Mouse (Mus musculus): ENCODE measurements around the gene Galnt16. TPM values are rescaled to one million over a fixed set of nuclear protein-coding genes. Genes with fewer than 3 reads are reported as not detected.

Galnt16 gene
- polyA plus RNA-seq, 1 experiment = 1.5 TPM

DNA sequence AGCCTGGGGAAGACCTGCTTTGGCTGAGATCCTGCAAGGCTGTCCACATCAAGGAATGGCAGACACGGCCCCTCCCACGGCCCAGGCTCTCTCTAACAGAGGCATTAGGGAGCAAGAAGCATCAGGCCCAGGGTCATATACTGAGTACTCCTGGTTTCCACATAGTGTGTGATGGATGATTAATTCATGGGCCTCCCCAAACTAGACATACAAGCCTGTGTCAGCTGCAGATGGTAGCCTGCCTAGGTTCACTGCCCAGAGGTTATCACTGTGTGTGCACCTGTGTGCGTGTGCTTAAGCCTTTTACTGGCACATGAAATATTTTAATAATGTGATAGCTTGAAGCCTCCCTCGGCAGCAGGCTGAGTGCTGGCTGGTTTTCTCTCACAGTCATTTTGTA is 77.9 kb downstream of the Galnt16 start:
- H3K27ac ChIP-seq (ENCODE audit: control insufficient read depth, insufficient read depth, low read depth, low read length) = no peak overlapping the region
- no peaks in the 10 kb centered on the region; the same call in 1 of the 2 replicates for H3K4me1 ChIP-seq (ENCODE audit: control insufficient read depth, insufficient read depth, low read length)
- no peaks in the 10 kb centered on the region for H3K36me3 ChIP-seq (ENCODE audit: control insufficient read depth, insufficient read depth, low read length)
- H3K4me3 ChIP-seq (ENCODE audit: control insufficient read depth, low read depth, low read length) = peak overlapping the region; percentile 32
- TF ChIP-seq POLR2A (IDR thresholded peaks at IDR 0.05; ENCODE audit: control insufficient read depth, low read depth, low read length) = no peak
- no peaks in the 10 kb centered on the region for H3K27me3 ChIP-seq (ENCODE audit: control insufficient read depth, insufficient read depth, low read length)

DNA sequence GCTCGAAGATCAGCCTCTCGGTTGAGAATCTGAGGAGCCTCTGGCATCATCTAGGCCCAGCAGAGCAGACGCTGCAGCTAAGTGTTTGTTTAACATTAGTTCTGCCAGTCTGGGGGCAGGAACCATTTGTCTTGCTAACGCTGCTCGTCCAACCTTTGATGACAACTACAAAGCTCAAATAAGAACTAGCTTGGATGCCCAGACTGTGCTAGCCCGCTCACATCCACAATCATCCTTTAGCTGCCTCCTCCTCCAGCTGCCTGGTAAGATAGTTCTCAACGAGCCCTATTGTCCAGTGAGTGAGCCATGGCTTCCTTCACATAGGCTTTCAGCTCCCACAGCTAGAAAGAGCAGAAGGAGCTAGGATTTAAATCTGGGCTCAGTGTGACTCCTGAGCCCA is 80.2 kb downstream of the Galnt16 start:
- H3K27me3 ChIP-seq (ENCODE audit: control insufficient read depth, insufficient read depth, low read length) = no peaks in the 10 kb centered on the region
- no peak overlapping the region for H3K4me3 ChIP-seq (ENCODE audit: control insufficient read depth, low read depth, low read length)
- TF ChIP-seq POLR2A (IDR thresholded peaks at IDR 0.05; ENCODE audit: control insufficient read depth, low read depth, low read length) (no peak), CTCF (IDR thresholded peaks at IDR 0.05; ENCODE audit: control insufficient read depth, insufficient read depth, insufficient replicate concordance, low read depth, low read length) (no peak)
- H3K27ac ChIP-seq (ENCODE audit: control insufficient read depth, insufficient read depth, low read depth, low read length) = no peak overlapping the region
- H3K4me1 ChIP-seq (ENCODE audit: control insufficient read depth, insufficient read depth, low read length) = no peaks in the 10 kb centered on the region; the same call in 1 of the 2 replicates
- no peaks in the 10 kb centered on the region for H3K36me3 ChIP-seq (ENCODE audit: control insufficient read depth, insufficient read depth, low read length)

DNA sequence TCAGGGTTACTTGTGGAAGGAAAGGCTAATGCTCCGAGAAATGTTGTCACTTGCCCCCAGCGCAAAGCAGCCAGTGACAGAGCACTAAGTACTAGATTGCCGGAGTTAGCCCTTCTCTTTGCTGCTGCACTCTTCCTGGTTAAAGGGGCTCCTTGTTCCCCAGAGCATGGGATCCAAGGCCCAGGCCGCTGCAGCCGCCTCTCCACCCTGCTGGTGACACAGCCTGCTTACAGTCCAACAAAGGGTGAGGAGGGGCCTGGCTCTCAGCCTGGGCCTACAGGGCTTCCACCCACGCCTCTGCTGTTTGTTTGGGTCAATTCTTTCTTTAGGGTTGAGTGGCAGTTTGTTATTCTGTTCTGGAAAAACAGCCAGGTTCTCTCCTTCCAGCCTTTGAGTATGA is 80.7 kb downstream of the Galnt16 start:
- TF ChIP-seq CTCF (IDR thresholded peaks at IDR 0.05; ENCODE audit: control insufficient read depth, insufficient read depth, insufficient replicate concordance, low read depth, low read length) = no peak
- TF ChIP-seq POLR2A (IDR thresholded peaks at IDR 0.05; ENCODE audit: control insufficient read depth, low read depth, low read length) = no peak
- no peaks in the 10 kb centered on the region; the same call in 1 of the 2 replicates for H3K4me1 ChIP-seq (ENCODE audit: control insufficient read depth, insufficient read depth, low read length)
- H3K4me3 ChIP-seq (ENCODE audit: control insufficient read depth, low read depth, low read length) = no peak overlapping the region
- H3K27me3 ChIP-seq (ENCODE audit: control insufficient read depth, insufficient read depth, low read length) = no peaks in the 10 kb centered on the region
- H3K27ac ChIP-seq (ENCODE audit: control insufficient read depth, insufficient read depth, low read depth, low read length) = no peak overlapping the region
- H3K36me3 ChIP-seq (ENCODE audit: control insufficient read depth, insufficient read depth, low read length) = no peaks in the 10 kb centered on the region

DNA sequence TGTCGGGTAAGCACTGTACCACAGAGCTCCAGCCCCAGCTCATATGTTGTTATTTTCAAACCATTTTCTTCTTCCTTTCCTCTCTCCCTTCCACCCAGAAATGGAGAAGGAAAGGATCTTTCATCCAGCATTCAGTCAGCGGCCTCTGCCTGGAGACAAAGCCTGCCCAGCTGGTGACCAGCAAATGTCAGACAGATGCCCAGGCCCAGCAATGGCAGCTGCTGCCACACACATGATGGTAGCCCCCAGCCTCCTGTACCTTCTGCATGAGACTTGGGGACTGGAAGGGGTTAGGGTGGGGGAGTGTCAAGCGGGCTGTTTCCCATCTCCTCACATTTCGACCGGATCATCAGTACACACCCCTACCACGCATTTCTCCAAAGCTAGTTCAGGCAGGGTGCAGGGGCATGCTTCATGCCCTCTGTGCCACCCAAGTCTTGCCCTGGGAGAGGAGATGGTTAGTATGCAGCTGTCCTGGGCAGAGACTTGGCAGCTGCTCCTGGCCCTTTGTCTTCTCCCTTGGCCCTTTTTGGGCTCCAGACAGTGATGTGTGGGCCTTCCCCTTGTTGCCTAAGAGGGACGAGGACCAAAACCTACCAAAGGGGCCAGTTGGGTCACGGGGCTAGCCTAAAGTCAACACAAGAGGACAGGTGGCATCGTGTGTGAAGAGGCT is 83.7 kb downstream of the Galnt16 start:
- H3K27me3 ChIP-seq (ENCODE audit: control insufficient read depth, insufficient read depth, low read length) = no peaks in the 10 kb centered on the region
- H3K36me3 ChIP-seq (ENCODE audit: control insufficient read depth, insufficient read depth, low read length) = no peaks in the 10 kb centered on the region
- no peak overlapping the region for H3K4me3 ChIP-seq (ENCODE audit: control insufficient read depth, low read depth, low read length)
- H3K4me1 ChIP-seq (ENCODE audit: control insufficient read depth, insufficient read depth, low read length) = no peaks in the 10 kb centered on the region; the same call in none of the 2 replicates
- H3K27ac ChIP-seq (ENCODE audit: control insufficient read depth, insufficient read depth, low read depth, low read length) = no peak overlapping the region
- TF ChIP-seq POLR2A (IDR thresholded peaks at IDR 0.05; ENCODE audit: control insufficient read depth, low read depth, low read length) (no peak), CTCF (IDR thresholded peaks at IDR 0.05; ENCODE audit: control insufficient read depth, insufficient read depth, insufficient replicate concordance, low read depth, low read length) (no peak)

DNA sequence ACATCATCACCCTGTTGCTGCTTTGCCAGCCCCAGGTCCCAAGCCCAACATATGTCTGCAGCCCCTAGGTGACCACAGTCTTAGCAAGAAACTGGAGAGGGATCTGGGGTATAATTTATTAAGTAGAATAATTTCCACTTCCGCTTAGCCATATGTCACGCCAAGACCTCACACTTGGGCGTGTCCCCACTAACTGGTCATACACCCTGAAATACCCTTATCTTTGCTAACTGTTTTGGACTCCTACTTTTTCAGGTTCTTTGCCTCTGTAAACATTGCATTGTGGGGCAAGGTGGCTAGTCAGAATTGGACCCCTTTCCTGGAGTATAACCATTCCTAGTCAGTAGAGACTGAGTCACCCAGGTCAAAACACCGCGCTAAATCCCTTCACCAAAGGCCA is 84.4 kb downstream of the Galnt16 start:
- H3K4me3 ChIP-seq (ENCODE audit: control insufficient read depth, low read depth, low read length) = no peak overlapping the region
- no peaks in the 10 kb centered on the region for H3K27me3 ChIP-seq (ENCODE audit: control insufficient read depth, insufficient read depth, low read length)
- TF ChIP-seq POLR2A (IDR thresholded peaks at IDR 0.05; ENCODE audit: control insufficient read depth, low read depth, low read length) = no peak
- no peak for TF ChIP-seq CTCF (IDR thresholded peaks at IDR 0.05; ENCODE audit: control insufficient read depth, insufficient read depth, insufficient replicate concordance, low read depth, low read length)
- no peaks in the 10 kb centered on the region for H3K36me3 ChIP-seq (ENCODE audit: control insufficient read depth, insufficient read depth, low read length)
- no peaks in the 10 kb centered on the region; the same call in none of the 2 replicates for H3K4me1 ChIP-seq (ENCODE audit: control insufficient read depth, insufficient read depth, low read length)
- no peak overlapping the region for H3K27ac ChIP-seq (ENCODE audit: control insufficient read depth, insufficient read depth, low read depth, low read length)

DNA sequence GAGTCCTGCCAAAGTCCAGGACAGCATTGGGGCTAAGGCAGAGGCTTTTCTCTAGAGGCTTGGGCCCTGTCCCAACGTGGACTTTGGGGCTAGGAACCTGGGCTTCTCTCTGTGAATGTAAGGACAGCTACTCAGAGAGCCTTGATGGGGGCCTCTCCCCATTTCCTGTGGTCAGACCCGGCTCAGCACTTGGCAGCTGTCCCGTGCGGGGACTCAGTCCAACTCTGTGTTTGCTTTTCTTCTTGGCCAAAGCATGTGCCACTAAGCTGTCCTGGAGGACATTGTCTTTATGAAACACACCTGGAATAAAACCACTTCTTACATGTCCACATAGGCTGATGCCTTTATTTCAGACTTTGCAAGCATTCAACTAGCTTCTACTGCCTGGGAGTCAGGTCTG is 85.5 kb downstream of the Galnt16 start:
- H3K27me3 ChIP-seq (ENCODE audit: control insufficient read depth, insufficient read depth, low read length) = no peaks in the 10 kb centered on the region
- no peak overlapping the region for H3K4me3 ChIP-seq (ENCODE audit: control insufficient read depth, low read depth, low read length)
- no peaks in the 10 kb centered on the region for H3K36me3 ChIP-seq (ENCODE audit: control insufficient read depth, insufficient read depth, low read length)
- no peaks in the 10 kb centered on the region; the same call in 1 of the 2 replicates for H3K4me1 ChIP-seq (ENCODE audit: control insufficient read depth, insufficient read depth, low read length)
- no peak overlapping the region for H3K27ac ChIP-seq (ENCODE audit: control insufficient read depth, insufficient read depth, low read depth, low read length)
- TF ChIP-seq POLR2A (IDR thresholded peaks at IDR 0.05; ENCODE audit: control insufficient read depth, low read depth, low read length) = no peak
- no peak for TF ChIP-seq CTCF (IDR thresholded peaks at IDR 0.05; ENCODE audit: control insufficient read depth, insufficient read depth, insufficient replicate concordance, low read depth, low read length)

DNA sequence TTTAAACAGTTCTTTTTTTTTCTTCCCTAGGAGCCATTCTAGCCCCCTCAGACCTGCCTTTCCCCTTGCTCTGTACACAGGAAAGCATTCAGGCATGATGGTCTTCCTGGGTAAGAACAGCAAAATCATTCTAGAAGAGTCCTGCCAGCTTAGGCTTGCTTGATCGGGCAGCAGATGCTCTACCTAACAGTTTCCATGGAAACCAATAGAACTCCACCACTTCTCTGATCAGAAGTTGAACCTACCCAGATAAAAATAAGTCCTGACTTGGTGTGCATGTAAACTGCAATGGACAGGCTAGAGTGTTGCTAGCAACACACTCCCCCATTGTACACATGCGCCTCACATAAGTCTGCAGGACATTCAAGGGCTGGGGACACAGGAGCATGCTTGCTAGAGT is 86.1 kb downstream of the Galnt16 start:
- Histone ChIP-seq H3K27ac (ENCODE audit: control insufficient read depth, insufficient read depth, low read depth, low read length) (no peak overlapping the region), H3K4me3 (ENCODE audit: control insufficient read depth, low read depth, low read length) (no peak overlapping the region), H3K4me1 (ENCODE audit: control insufficient read depth, insufficient read depth, low read length) (no peaks in the 10 kb centered on the region; the same call in 1 of the 2 replicates), H3K36me3 (ENCODE audit: control insufficient read depth, insufficient read depth, low read length) (no peaks in the 10 kb centered on the region), H3K27me3 (ENCODE audit: control insufficient read depth, insufficient read depth, low read length) (no peaks in the 10 kb centered on the region)
- TF ChIP-seq CTCF (IDR thresholded peaks at IDR 0.05; ENCODE audit: control insufficient read depth, insufficient read depth, insufficient replicate concordance, low read depth, low read length) = no peak
- TF ChIP-seq POLR2A (IDR thresholded peaks at IDR 0.05; ENCODE audit: control insufficient read depth, low read depth, low read length) = no peak
